Mouse (Mus musculus) limb, embryonic 14.5 days (tissue): ENCODE data around the gene Dnajc13. TPM values are rescaled to one million over a fixed set of nuclear protein-coding genes. Genes with fewer than 3 reads are reported as not detected.

ENCODE experiments used
- ATAC-seq: fragments of 200-750 bp; cut with Nextera tagmentation; 2 replicates; pipeline ENCODE4 v1.8.0; 2017; ENCODE audit warnings: low read depth, moderate number of reproducible peaks, moderate TSS enrichment; ENCODE audit not compliant: low FRiP score
- DNase-seq: peaks from one replicate; pipeline ENCODE4 v3.0.0-alpha.2; 2015; ENCODE audit warnings: low spot score
- H3K27ac ChIP-seq: fragments of 300-500 bp; sonication (generic); replicated peaks from 2 replicates; pipeline ENCODE4 v1.5.1; 2014; ENCODE audit warnings: low read depth, mild to moderate bottlenecking, low read length, moderate library complexity, mixed read lengths
- H3K27me3 ChIP-seq: fragments of 300-500 bp; sonication (generic); 2 replicates; pipeline ENCODE4 v1.6.1; 2014; ENCODE audit warnings: low read length, mixed read lengths; ENCODE audit not compliant: control insufficient read depth, insufficient read depth
- H3K36me3 ChIP-seq: fragments of 300-500 bp; sonication (generic); 2 replicates; pipeline ENCODE4 v1.6.1; 2014; ENCODE audit warnings: mild to moderate bottlenecking, low read length, moderate library complexity, mixed read lengths; ENCODE audit not compliant: control insufficient read depth, insufficient read depth
- H3K4me1 ChIP-seq: fragments of 300-500 bp; sonication (generic); 2 replicates; pipeline ENCODE4 v1.6.1; 2014; ENCODE audit warnings: antibody characterized with exemption, low read length, mixed read lengths; ENCODE audit not compliant: control insufficient read depth, insufficient read depth
- H3K4me2 ChIP-seq: fragments of 300-500 bp; sonication (generic); replicated peaks from 2 replicates; pipeline ENCODE4 v1.6.1; 2014; ENCODE audit warnings: low read depth, mild to moderate bottlenecking, low read length, moderate library complexity; ENCODE audit not compliant: severe bottlenecking
- H3K4me3 ChIP-seq: fragments of 300-500 bp; sonication (generic); replicated peaks from 2 replicates; pipeline ENCODE4 v1.5.1; 2014; ENCODE audit warnings: low read length
- H3K9ac ChIP-seq: fragments of 300-500 bp; sonication (generic); 2 replicates; pipeline ENCODE4 v1.6.1; 2014; ENCODE audit warnings: mild to moderate bottlenecking, low read depth, low read length, moderate library complexity; ENCODE audit not compliant: severe bottlenecking
- H3K9me3 ChIP-seq: fragments of 300-500 bp; sonication (generic); 2 replicates; pipeline ENCODE4 v1.6.1; 2016; ENCODE audit warnings: low read length; ENCODE audit not compliant: control insufficient read depth
- POLR2A ChIP-seq: fragments of 200-500 bp; IDR thresholded peaks from 2 replicates; pipeline ENCODE4 v1.8.0; 2012; ENCODE audit warnings: inconsistent platforms, mild to moderate bottlenecking, moderate library complexity, borderline replicate concordance; ENCODE audit not compliant: insufficient read depth, insufficient read length; ENCODE audit errors: extremely low read depth
- WGBS: fragments of 180-500 bp; shearing (Covaris S2); extraction: QIAGEN DNeasy Blood & Tissue Kit; methylation state at CpG from one replicate; pipeline ENCODE4 v1.1.7; 2014; 5-methylcytosine and 5-hydroxymethylcytosine counted together
- polyA plus RNA-seq, 2 experiments: library from polyadenylated mRNA; depleted of rRNA in 1 of 2; stranded (reverse) in 1 of 2; unstranded in 1 of 2; fragments of >200 nt; fragmentation: Nextera tagmentation in 1 of 2; extraction: Ambion mirVana in 1 of 2; gene quantifications; 2 replicates each; pipeline versions ENCODE4 v1.2.1 to v1.2.3; 2012 to 2014

Gene Dnajc13
- polyA plus RNA-seq, 2 experiments, result 34.9 to 64.3 TPM

GRCm38 (mm10) chr9:104126833-104127232 is 135.9 kb downstream of the Dnajc13 start, which contains the start of gene Ackr4:
TSS of gene Ackr4 (minus strand) at chr9:104126933.
- no peak within 1 kb of the TSS; the same call in 1 of the 2 replicates for H3K9ac ChIP-seq
- ATAC-seq (no peak), DNase-seq (no peak)
- H3K36me3 ChIP-seq, result no peaks in the 10 kb centered on the region
- 70% methylated on average over 3 of the region's 3 CpGs for WGBS
- no peaks in the 10 kb centered on the region for H3K27me3 ChIP-seq
- no peaks in the 10 kb centered on the region for H3K9me3 ChIP-seq
- 0 out of 2 replicates have a peak within 1 kb of the TSS, but pooled peaks have one; percentile 9 for H3K27ac ChIP-seq
- no peak within 1 kb of the TSS for H3K4me3 ChIP-seq
- TF ChIP-seq POLR2A, result no peak
- peaks cover 4% of the 10 kb centered on the region; the same call in 1 of the 2 replicates for H3K4me1 ChIP-seq
- no peak within 1 kb of the TSS for H3K4me2 ChIP-seq

GRCm38 (mm10) chr9:104123622-104124021 is 139.1 kb downstream of the Dnajc13 start:
- Histone ChIP-seq H3K9ac (no peak overlapping the region), H3K9me3 (no peaks in the 10 kb centered on the region), H3K36me3 (no peaks in the 10 kb centered on the region), H3K27me3 (no peaks in the 10 kb centered on the region), H3K4me1 (peaks cover 4% of the 10 kb centered on the region; the same call in 1 of the 2 replicates), H3K4me3 (no peak overlapping the region), H3K4me2 (no peak overlapping the region), H3K27ac (no peak overlapping the region)
- TF ChIP-seq POLR2A, result no peak
- 34% methylated on average over 5 of the region's 5 CpGs for WGBS
- ATAC-seq (no peak; the same call in 1 of the 2 replicates), DNase-seq (peak; percentile 27)

GRCm38 (mm10) chr9:104123101-104123500 is 139.6 kb downstream of the Dnajc13 start:
- no peak for TF ChIP-seq POLR2A
- Histone ChIP-seq H3K4me3 (no peak overlapping the region), H3K27me3 (no peaks in the 10 kb centered on the region), H3K27ac (no peak overlapping the region), H3K9me3 (no peaks in the 10 kb centered on the region), H3K9ac (no peak overlapping the region), H3K4me1 (peaks cover 10% of the 10 kb centered on the region; the same call in 1 of the 2 replicates), H3K4me2 (no peak overlapping the region), H3K36me3 (no peaks in the 10 kb centered on the region)
- ATAC-seq (no peak), DNase-seq (no peak)
- 73% methylated on average over 5 of the region's 5 CpGs for WGBS

GRCm38 (mm10) chr9:104109151-104109550 is 153.6 kb downstream of the Dnajc13 start:
- no peaks in the 10 kb centered on the region for H3K4me1 ChIP-seq
- H3K27ac ChIP-seq, result no peak overlapping the region
- no peak overlapping the region for H3K4me2 ChIP-seq
- no peak for DNase-seq
- no peak for TF ChIP-seq POLR2A
- H3K4me3 ChIP-seq, result no peak overlapping the region
- ATAC-seq, result no peak
- H3K27me3 ChIP-seq, result no peaks in the 10 kb centered on the region
- H3K9me3 ChIP-seq, result no peaks in the 10 kb centered on the region
- H3K36me3 ChIP-seq, result no peaks in the 10 kb centered on the region
- H3K9ac ChIP-seq, result no peak overlapping the region
- WGBS, result 68% methylated on average over 5 of the region's 5 CpGs

GRCm38 (mm10) chr9:104108571-104109143 is 154.1 kb downstream of the Dnajc13 start:
- Histone ChIP-seq H3K9ac (no peak overlapping the region), H3K36me3 (no peaks in the 10 kb centered on the region), H3K27ac (no peak overlapping the region), H3K4me3 (no peak overlapping the region), H3K4me2 (no peak overlapping the region), H3K4me1 (no peaks in the 10 kb centered on the region), H3K27me3 (no peaks in the 10 kb centered on the region), H3K9me3 (no peaks in the 10 kb centered on the region)
- no peak for DNase-seq
- TF ChIP-seq POLR2A, result no peak
- ATAC-seq, result no peak
- 72% methylated on average over 2 of the region's 2 CpGs for WGBS

GRCm38 (mm10) chr9:104107482-104107881 is 155.2 kb downstream of the Dnajc13 start:
- Histone ChIP-seq H3K27me3 (no peaks in the 10 kb centered on the region), H3K9ac (no peak overlapping the region), H3K9me3 (no peaks in the 10 kb centered on the region), H3K4me1 (0 out of 2 replicates have a peak, but pooled peaks cover under 1% of the 10 kb centered on the region), H3K4me3 (no peak overlapping the region), H3K4me2 (no peak overlapping the region), H3K27ac (no peak overlapping the region), H3K36me3 (no peaks in the 10 kb centered on the region)
- 82% methylated on average over 6 of the region's 6 CpGs for whole genome bisulfite sequencing
- no peak for ATAC-seq
- no peak for TF ChIP-seq POLR2A
- DNase-seq, result no peak
